Mouse (Mus musculus) lung, embryonic 16.5 days (tissue): Measurements from ENCODE around the gene Nav2. TPM values are rescaled to one million over a fixed set of nuclear protein-coding genes. Genes with fewer than 3 reads are reported as not detected.
A peak's percentile ranks its signal among the peaks of the same experiment; 100 is the strongest.

Experiments used
- ATAC-seq: fragments of 200-750 bp; cut with Nextera tagmentation; 2 replicates; pipeline ENCODE4 v1.8.0; 2017; ENCODE audit warnings: low read depth, mild to moderate bottlenecking, moderate library complexity
- H3K27ac ChIP-seq: fragments of 300-500 bp; sonication (generic); 2 replicates; pipeline ENCODE4 v1.5.1; 2014; ENCODE audit warnings: mild to moderate bottlenecking, control low read depth, low read length
- H3K27me3 ChIP-seq: fragments of 300-500 bp; sonication (generic); 2 replicates; pipeline ENCODE4 v1.6.1; 2014; ENCODE audit warnings: low read depth, low read length, mixed read lengths; ENCODE audit not compliant: control insufficient read depth, insufficient read depth
- H3K36me3 ChIP-seq: fragments of 300-500 bp; sonication (generic); 2 replicates; pipeline ENCODE4 v1.6.1; 2014; ENCODE audit warnings: low read length; ENCODE audit not compliant: control insufficient read depth, insufficient read depth
- H3K4me1 ChIP-seq: fragments of 300-500 bp; sonication (generic); replicated peaks from 2 replicates; pipeline ENCODE4 v1.6.1; 2014; ENCODE audit warnings: low read length, mixed read lengths; ENCODE audit not compliant: control insufficient read depth, insufficient read depth
- H3K4me2 ChIP-seq: fragments of 300-500 bp; sonication (generic); 2 replicates; pipeline ENCODE4 v1.6.1; 2014; ENCODE audit warnings: low read depth, low read length, control low read depth
- H3K4me3 ChIP-seq: fragments of 300-500 bp; sonication (generic); 2 replicates; pipeline ENCODE4 v1.5.1; 2014; ENCODE audit warnings: mild to moderate bottlenecking, low read length, control low read depth
- H3K9ac ChIP-seq: fragments of 300-500 bp; sonication (generic); 2 replicates; pipeline ENCODE4 v1.6.1; 2014; ENCODE audit warnings: low read length, control low read depth
- H3K9me3 ChIP-seq: fragments of 300-500 bp; sonication (generic); 2 replicates; pipeline ENCODE4 v1.6.1; 2016; ENCODE audit warnings: low read length; ENCODE audit not compliant: control insufficient read depth
- WGBS: fragments of 180-500 bp; shearing (Covaris S2); extraction: QIAGEN DNeasy Blood & Tissue Kit; methylation state at CpG from one replicate; pipeline ENCODE4 v1.1.7; 2014; 5-methylcytosine and 5-hydroxymethylcytosine counted together
- polyA plus RNA-seq: library from polyadenylated mRNA; unstranded; fragments of >200 nt; fragmentation: Nextera tagmentation; extraction: Ambion mirVana; gene quantifications from 2 replicates; pipeline ENCODE4 v1.2.1, GENCODE M21; 2015

Gene Nav2
- polyA plus RNA-seq, 1 experiment from 2014 or later = 27.3 TPM

- H3K4me1 ChIP-seq = peaks cover 33% of the 10 kb centered on the region
- no peak overlapping the region for H3K27ac ChIP-seq
- H3K9me3 ChIP-seq = no peaks in the 10 kb centered on the region
- peaks cover 10% of the 10 kb centered on the region for H3K27me3 ChIP-seq
- ATAC-seq = no peak
- WGBS = 84% methylated on average over 13 of the region's 13 CpGs
- H3K36me3 ChIP-seq = no peaks in the 10 kb centered on the region
- H3K4me3 ChIP-seq = no peak overlapping the region
- H3K4me2 ChIP-seq = no peak overlapping the region
- no peak overlapping the region for H3K9ac ChIP-seq
Observed at GRCm38 (mm10) chr7:49250581-49251307, 342.2 kb downstream of the Nav2 start.

GRCm38 (mm10) chr7:49251308-49251638 lies 342.8 kb downstream of the Nav2 start:
- no peak for ATAC-seq
- H3K9me3 ChIP-seq = no peaks in the 10 kb centered on the region
- peaks cover 32% of the 10 kb centered on the region for H3K4me1 ChIP-seq
- no peaks in the 10 kb centered on the region for H3K36me3 ChIP-seq
- H3K4me2 ChIP-seq = no peak overlapping the region
- no peak overlapping the region for H3K4me3 ChIP-seq
- WGBS = 43% methylated on average over 10 of the region's 10 CpGs
- no peak overlapping the region for H3K27ac ChIP-seq
- no peak overlapping the region for H3K9ac ChIP-seq
- H3K27me3 ChIP-seq = peaks cover 10% of the 10 kb centered on the region

GRCm38 (mm10) chr7:49252444-49252843 lies 343.9 kb downstream of the Nav2 start:
- Histone ChIP-seq H3K4me1 (peaks cover 21% of the 10 kb centered on the region), H3K4me3 (no peak overlapping the region), H3K36me3 (no peaks in the 10 kb centered on the region), H3K9ac (no peak overlapping the region), H3K4me2 (no peak overlapping the region), H3K27ac (no peak overlapping the region), H3K27me3 (no peaks in the 10 kb centered on the region), H3K9me3 (no peaks in the 10 kb centered on the region)
- no peak for ATAC-seq
- 87% methylated on average over 7 of the region's 7 CpGs for WGBS

- WGBS = 74% methylated on average over 6 of the region's 6 CpGs
- Histone ChIP-seq H3K36me3 (no peaks in the 10 kb centered on the region), H3K4me1 (peaks cover 20% of the 10 kb centered on the region), H3K9ac (no peak overlapping the region), H3K4me2 (no peak overlapping the region), H3K27ac (no peak overlapping the region), H3K4me3 (no peak overlapping the region), H3K27me3 (no peaks in the 10 kb centered on the region), H3K9me3 (no peaks in the 10 kb centered on the region)
- no peak for ATAC-seq
Observed at GRCm38 (mm10) chr7:49252902-49253301, 344.4 kb downstream of the Nav2 start.

DNA sequence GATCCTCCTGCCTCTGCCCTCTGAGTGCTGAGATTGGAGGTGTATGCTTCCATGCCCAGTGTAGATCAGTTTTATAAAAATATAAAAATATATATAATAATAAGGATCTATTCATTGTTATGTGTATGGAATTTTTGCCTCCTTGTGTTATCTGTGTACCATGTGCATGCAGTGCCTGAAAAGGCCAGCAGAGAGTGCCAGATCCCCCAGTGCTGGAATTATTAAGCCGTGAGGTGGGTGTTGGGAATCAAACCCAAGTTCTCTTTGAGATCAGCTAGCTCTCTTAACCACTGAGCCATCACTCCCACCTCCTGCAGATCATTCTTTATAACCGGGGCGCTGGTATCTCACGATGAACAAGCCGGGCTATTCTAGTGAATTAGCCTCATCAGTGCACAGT lies 346.5 kb downstream of the Nav2 start:
- Histone ChIP-seq H3K36me3 (no peaks in the 10 kb centered on the region), H3K27ac (no peak overlapping the region), H3K9ac (no peak overlapping the region), H3K4me3 (no peak overlapping the region), H3K4me2 (no peak overlapping the region), H3K9me3 (no peaks in the 10 kb centered on the region), H3K27me3 (no peaks in the 10 kb centered on the region), H3K4me1 (peaks cover 3% of the 10 kb centered on the region; the same call in 1 of the 2 replicates)
- 96% methylated on average over 5 of the region's 5 CpGs for WGBS
- ATAC-seq = no peak

- H3K4me3 ChIP-seq = no peak overlapping the region
- H3K9ac ChIP-seq = no peak overlapping the region
- no peak; the same call in 1 of the 2 replicates for ATAC-seq
- 65% methylated on average over 13 of the region's 13 CpGs for WGBS
- H3K4me1 ChIP-seq = peaks cover 3% of the 10 kb centered on the region; the same call in 1 of the 2 replicates
- H3K36me3 ChIP-seq = no peaks in the 10 kb centered on the region
- no peak overlapping the region for H3K27ac ChIP-seq
- H3K4me2 ChIP-seq = no peak overlapping the region
- no peaks in the 10 kb centered on the region for H3K27me3 ChIP-seq
- no peaks in the 10 kb centered on the region for H3K9me3 ChIP-seq
Observed at GRCm38 (mm10) chr7:49257234-49257906, 348.9 kb downstream of the Nav2 start.

- Histone ChIP-seq H3K27me3 (no peaks in the 10 kb centered on the region), H3K36me3 (no peaks in the 10 kb centered on the region), H3K4me1 (peaks cover 3% of the 10 kb centered on the region; the same call in 1 of the 2 replicates), H3K9ac (no peak overlapping the region), H3K4me3 (no peak overlapping the region), H3K9me3 (no peaks in the 10 kb centered on the region), H3K4me2 (no peak overlapping the region), H3K27ac (no peak overlapping the region)
- WGBS = 53% methylated on average over 6 of the region's 6 CpGs
- peak; percentile 57; the same call in 1 of the 2 replicates for ATAC-seq
Observed at GRCm38 (mm10) chr7:49258088-49258487, 349.6 kb downstream of the Nav2 start.

GRCm38 (mm10) chr7:49261941-49262511 lies 353.5 kb downstream of the Nav2 start:
- H3K36me3 ChIP-seq = no peaks in the 10 kb centered on the region
- H3K9me3 ChIP-seq = no peaks in the 10 kb centered on the region
- no peak overlapping the region for H3K9ac ChIP-seq
- peaks cover 3% of the 10 kb centered on the region; the same call in 1 of the 2 replicates for H3K4me1 ChIP-seq
- 57% methylated on average over 13 of the region's 13 CpGs for WGBS
- no peak overlapping the region for H3K27ac ChIP-seq
- no peak for ATAC-seq
- H3K4me2 ChIP-seq = no peak overlapping the region
- no peaks in the 10 kb centered on the region for H3K27me3 ChIP-seq
- H3K4me3 ChIP-seq = no peak overlapping the region

DNA sequence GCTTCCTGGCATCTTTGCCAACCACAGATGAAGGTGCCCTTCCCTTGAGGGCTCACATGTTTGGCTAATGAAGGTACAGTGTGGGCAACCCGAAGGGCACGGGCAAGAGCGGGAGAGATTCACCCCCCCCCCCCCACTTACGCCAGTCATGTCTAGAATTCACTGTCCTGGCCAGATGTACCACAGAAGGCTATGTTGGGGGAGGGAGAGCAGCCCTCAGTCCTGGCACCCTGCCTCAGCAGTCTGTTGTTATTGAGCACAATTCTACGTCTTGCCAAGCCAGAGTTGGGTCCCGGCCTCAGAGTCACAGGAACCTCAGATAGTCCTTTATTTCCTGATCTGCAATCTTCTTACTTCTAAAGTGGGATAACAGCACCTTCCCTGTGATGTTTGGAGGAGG lies 357.9 kb downstream of the Nav2 start:
- WGBS = 72% methylated on average over 6 of the region's 6 CpGs
- peak; percentile 44; the same call in 1 of the 2 replicates for ATAC-seq
- H3K27ac ChIP-seq = no peak overlapping the region
- H3K4me2 ChIP-seq = no peak overlapping the region
- H3K4me1 ChIP-seq = no peaks in the 10 kb centered on the region; the same call in 1 of the 2 replicates
- no peaks in the 10 kb centered on the region for H3K9me3 ChIP-seq
- no peak overlapping the region for H3K9ac ChIP-seq
- no peak overlapping the region for H3K4me3 ChIP-seq
- no peaks in the 10 kb centered on the region for H3K36me3 ChIP-seq
- no peaks in the 10 kb centered on the region for H3K27me3 ChIP-seq
